Comparison of ENCODE assay signal across 8 mouse cellular contexts in genomic region chr13:42050880-42051201, GRCm38 (mm10). TPM values are rescaled to one million over a fixed set of nuclear protein-coding genes. Genes with fewer than 3 reads are reported as not detected.
DNase-seq lines count a peak whose midpoint lies in the region; ATAC-seq and TF ChIP-seq lines count a peak whose summit lies in the region.

No protein-coding gene starts in this region.

- peak overlapping the region; percentile 37 for H3K9ac ChIP-seq in embryonic facial prominence, embryonic 11.5 days (replicated peaks; ENCODE audit: low read length)
- H3K9ac ChIP-seq in hindbrain, postnatal 0 days (replicated peaks; ENCODE audit: low read length), result peak overlapping the region; percentile 87; the same call in 1 of the 2 replicates
- H3K9ac ChIP-seq in midbrain, postnatal 0 days (replicated peaks; ENCODE audit: low read length, poor library complexity, severe bottlenecking), result peak overlapping the region; percentile 37

- peak overlapping the region; percentile 60 for H3K4me2 ChIP-seq in embryonic facial prominence, embryonic 11.5 days (ENCODE audit: low read depth, low read length)
- H3K4me2 ChIP-seq in hindbrain, postnatal 0 days (ENCODE audit: low read depth, low read length), result peak overlapping the region; percentile 93
- H3K4me2 ChIP-seq in midbrain, postnatal 0 days (ENCODE audit: low read depth, low read length, poor library complexity, severe bottlenecking), result peak overlapping the region; percentile 94

- no peaks in the 10 kb centered on the region for H3K4me1 ChIP-seq in embryonic facial prominence, embryonic 11.5 days (ENCODE audit: control insufficient read depth, insufficient read depth, low read length)
- no peaks in the 10 kb centered on the region; the same call in 1 of the 2 replicates for H3K4me1 ChIP-seq in hindbrain, postnatal 0 days (ENCODE audit: insufficient read depth, low read length)
- peaks cover 3% of the 10 kb centered on the region; the same call in 1 of the 2 replicates for H3K4me1 ChIP-seq in midbrain, postnatal 0 days (ENCODE audit: insufficient read depth, low read length)

- ATAC-seq in embryonic facial prominence, embryonic 11.5 days (replicated peaks; ENCODE audit: insufficient number of reproducible peaks, low FRiP score, low TSS enrichment, low read depth), result no peak
- ATAC-seq in hindbrain, postnatal 0 days, result no peak
- ATAC-seq in midbrain, postnatal 0 days (ENCODE audit: low FRiP score), result no peak

- H3K27ac ChIP-seq in left cerebral cortex, adult 2 months, result peak overlapping the region; percentile 89
- peak overlapping the region; percentile 75 for H3K27ac ChIP-seq in embryonic facial prominence, embryonic 11.5 days (replicated peaks; ENCODE audit: low read depth, low read length)
- peak overlapping the region; percentile 96 for H3K27ac ChIP-seq in hindbrain, postnatal 0 days
- peak overlapping the region; percentile 40; the same call in 1 of the 2 replicates for H3K27ac ChIP-seq in midbrain, postnatal 0 days (ENCODE audit: low read depth, low read length)

- no peaks in the 10 kb centered on the region for H3K27me3 ChIP-seq in embryonic facial prominence, embryonic 11.5 days (ENCODE audit: control insufficient read depth, insufficient read depth, low read length)
- no peaks in the 10 kb centered on the region for H3K27me3 ChIP-seq in hindbrain, postnatal 0 days (ENCODE audit: insufficient read depth, low read length)
- no peaks in the 10 kb centered on the region for H3K27me3 ChIP-seq in midbrain, postnatal 0 days (ENCODE audit: insufficient read depth, low read length)

- under 1% methylated on average over 10 of the region's 10 CpGs for WGBS in embryonic facial prominence, embryonic 11.5 days
- 1% methylated on average over 10 of the region's 10 CpGs for WGBS in hindbrain, postnatal 0 days
- 1% methylated on average over 10 of the region's 10 CpGs for WGBS in midbrain, postnatal 0 days

- H3K4me3 ChIP-seq in left cerebral cortex, adult 2 months, result peak overlapping the region; percentile 54
- peak overlapping the region; percentile 79 for H3K4me3 ChIP-seq in embryonic facial prominence, embryonic 11.5 days (ENCODE audit: low read depth, low read length)
- H3K4me3 ChIP-seq in hindbrain, postnatal 0 days (ENCODE audit: low read length), result peak overlapping the region; percentile 92
- peak overlapping the region; percentile 95 for H3K4me3 ChIP-seq in midbrain, postnatal 0 days (ENCODE audit: low read depth, low read length)

- no peaks in the 10 kb centered on the region for H3K36me3 ChIP-seq in embryonic facial prominence, embryonic 11.5 days (replicated peaks; ENCODE audit: control insufficient read depth, insufficient read depth, low read depth, low read length)
- no peaks in the 10 kb centered on the region for H3K36me3 ChIP-seq in hindbrain, postnatal 0 days (ENCODE audit: insufficient read depth, low read length)
- no peaks in the 10 kb centered on the region for H3K36me3 ChIP-seq in midbrain, postnatal 0 days (ENCODE audit: insufficient read depth, low read length)

- intact Hi-C loops in left cerebral cortex, adult 2 months (cut with DNase I), result loop anchor here (1.0 to 10.0 kb wide), 4 partner anchors 148 to 406 kb away; no protein-coding TSS in a partner anchor

- DNase-seq in left cerebral cortex, adult 2 months (ENCODE audit: extremely low spot score in 1 of 2, low spot score in 2 of 2), result no peak
- no peak for DNase-seq in left cerebral cortex, adult 11 months (ENCODE audit: low spot score)
- DNase-seq in embryonic facial prominence, embryonic 11.5 days (ENCODE audit: low spot score), result no peak
- no peak for DNase-seq in hindbrain, postnatal 0 days (ENCODE audit: low spot score)
- DNase-seq in midbrain, postnatal 0 days (ENCODE audit: low spot score), result no peak
- DNase-seq in spleen, adult 18-20 months, result no peak
- no peak for DNase-seq in right cerebral cortex, postnatal 25 days
- DNase-seq in thymus, adult 18-20 months, result no peak

- H3K9me3 ChIP-seq in embryonic facial prominence, embryonic 11.5 days (replicated peaks; ENCODE audit: control insufficient read depth, low read length), result no peaks in the 10 kb centered on the region
- H3K9me3 ChIP-seq in hindbrain, postnatal 0 days (ENCODE audit: low read length), result no peaks in the 10 kb centered on the region
- no peaks in the 10 kb centered on the region for H3K9me3 ChIP-seq in midbrain, postnatal 0 days (ENCODE audit: low read length)

- no peak for TF ChIP-seq CTCF in left cerebral cortex, adult 2 months (IDR thresholded peaks at IDR 0.05)
- TF ChIP-seq CTCF in hindbrain, postnatal 0 days (IDR thresholded peaks at IDR 0.05; ENCODE audit: low read depth), result no peak
- TF ChIP-seq CTCF in midbrain, postnatal 0 days (IDR thresholded peaks at IDR 0.05), result no peak

RNA-seq across cellular contexts. Expression of gene Hivep1, which starts 1.0 kb away (rescaled TPM):
- total RNA-seq in left cerebral cortex, adult 2 months (2021), result 10 to 100 TPM; 69.7 to 71.7 TPM
- 13.1 and 13.4 TPM in 2 replicates for polyA plus RNA-seq in embryonic facial prominence, embryonic 11.5 days (2014; fragmentation: Nextera tagmentation; extraction: Ambion mirVana)
- 36.9 and 41.5 TPM in 2 replicates for total RNA-seq in hindbrain, postnatal 0 days (2014; rRNA removed)
- 20.1 and 20.3 TPM in 2 replicates for polyA plus RNA-seq in hindbrain, postnatal 0 days (2015; fragmentation: Nextera tagmentation; extraction: Ambion mirVana)
- 37.2 and 38.0 TPM in 2 replicates for total RNA-seq in midbrain, postnatal 0 days (2014; rRNA removed)
- polyA plus RNA-seq in midbrain, postnatal 0 days (2015; fragmentation: Nextera tagmentation; extraction: Ambion mirVana), result 13.8 and 19.5 TPM in 2 replicates

Comparison
In these comparisons a context has a peak if more than half of its experiments do, and no peak if none do; other contexts are left out.
1. H3K27ac ChIP-seq: peak in every context shown above with its lines; median percentile 96 in hindbrain, postnatal 0 days; 89 in left cerebral cortex, adult 2 months; 75 in embryonic facial prominence, embryonic 11.5 days; 40 in midbrain, postnatal 0 days.
2. H3K9ac ChIP-seq: peak in every context shown above with its lines; median percentile 87 in hindbrain, postnatal 0 days; 37 in embryonic facial prominence, embryonic 11.5 days; 37 in midbrain, postnatal 0 days.